Mouse (Mus musculus): ENCODE data around the gene Grip1. TPM values are rescaled to one million over a fixed set of nuclear protein-coding genes. Genes with fewer than 3 reads are reported as not detected.

The Grip1 gene
- polyA plus RNA-seq, 1 experiment from 2014 or later = 3.2 TPM

DNA sequence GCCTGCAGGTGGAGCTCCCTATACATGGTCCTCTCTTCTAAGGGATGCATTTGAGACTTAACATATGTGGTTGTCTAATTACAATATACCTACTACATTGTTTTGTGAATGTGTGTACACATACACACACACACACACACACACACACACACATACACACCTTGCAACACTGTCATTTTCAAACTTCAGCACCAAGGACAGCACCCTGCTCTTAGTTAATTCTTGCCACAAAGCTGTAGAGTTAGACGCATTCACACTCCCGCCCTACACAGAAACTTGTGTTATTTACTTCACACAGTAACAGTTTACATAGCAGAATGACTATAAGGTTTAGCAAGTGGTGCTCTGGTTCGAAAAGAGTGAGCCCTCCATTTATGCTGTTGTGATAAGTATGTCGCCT is 251.7 kb downstream of the Grip1 start:
- H3K27me3 ChIP-seq (replicated peaks; ENCODE audit: control insufficient read depth, insufficient read depth, low read length) = no peaks in the 10 kb centered on the region
- ATAC-seq (replicated peaks; ENCODE audit: low FRiP score, low TSS enrichment, low read depth) = no peak
- H3K4me2 ChIP-seq (ENCODE audit: low read length) = no peak overlapping the region
- H3K4me3 ChIP-seq (ENCODE audit: low read depth, low read length) = no peak overlapping the region
- no peak overlapping the region for H3K27ac ChIP-seq (ENCODE audit: low read depth)
- H3K36me3 ChIP-seq (ENCODE audit: control insufficient read depth, insufficient read depth, low read length) = no peaks in the 10 kb centered on the region
- DNase-seq (ENCODE audit: low spot score) = peak; percentile 67
- no peaks in the 10 kb centered on the region for H3K9me3 ChIP-seq (ENCODE audit: control insufficient read depth, low read length)
- H3K9ac ChIP-seq (ENCODE audit: low read length) = no peak overlapping the region
- no peaks in the 10 kb centered on the region for H3K4me1 ChIP-seq (replicated peaks; ENCODE audit: control insufficient read depth, insufficient read depth, low read length)
- 50% methylated on average over 4 of the region's 4 CpGs for WGBS

DNA sequence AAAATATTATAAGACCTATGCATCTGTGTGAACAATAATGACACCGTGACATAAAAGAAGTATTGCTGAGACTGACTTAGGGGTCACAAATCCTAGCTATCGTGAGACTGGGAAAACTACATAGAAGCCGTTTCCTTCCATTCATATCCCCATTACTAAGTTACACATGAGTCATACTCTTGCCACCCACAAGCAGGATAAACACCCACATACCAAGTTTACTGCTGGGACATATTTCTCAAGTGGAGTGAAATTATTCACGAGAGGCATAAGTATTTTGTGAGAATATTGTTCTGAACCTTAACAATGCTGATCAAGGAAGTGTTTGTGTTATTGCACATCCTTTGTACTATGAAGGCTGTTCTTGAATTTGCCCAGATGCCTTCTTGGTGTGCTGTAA is 252.7 kb downstream of the Grip1 start:
- H3K9me3 ChIP-seq (ENCODE audit: control insufficient read depth, low read length) = no peaks in the 10 kb centered on the region
- no peak for DNase-seq (ENCODE audit: low spot score)
- H3K9ac ChIP-seq (ENCODE audit: low read length) = no peak overlapping the region
- no peak overlapping the region for H3K4me3 ChIP-seq (ENCODE audit: low read depth, low read length)
- no peaks in the 10 kb centered on the region for H3K36me3 ChIP-seq (ENCODE audit: control insufficient read depth, insufficient read depth, low read length)
- no peak for ATAC-seq (replicated peaks; ENCODE audit: low FRiP score, low TSS enrichment, low read depth)
- no peak overlapping the region for H3K4me2 ChIP-seq (ENCODE audit: low read length)
- no peak overlapping the region for H3K27ac ChIP-seq (ENCODE audit: low read depth)
- no peaks in the 10 kb centered on the region for H3K4me1 ChIP-seq (replicated peaks; ENCODE audit: control insufficient read depth, insufficient read depth, low read length)
- H3K27me3 ChIP-seq (replicated peaks; ENCODE audit: control insufficient read depth, insufficient read depth, low read length) = no peaks in the 10 kb centered on the region
- 82% methylated on average over 4 of the region's 4 CpGs for WGBS

- Histone ChIP-seq H3K4me3 (ENCODE audit: low read depth, low read length) (no peak overlapping the region), H3K4me1 (replicated peaks; ENCODE audit: control insufficient read depth, insufficient read depth, low read length) (no peaks in the 10 kb centered on the region), H3K27ac (ENCODE audit: low read depth) (no peak overlapping the region)
Measured at GRCm38 (mm10) chr10:119706983-119707382, 253.4 kb downstream of the Grip1 start.

GRCm38 (mm10) chr10:119721887-119722286 is 268.3 kb downstream of the Grip1 start:
- Histone ChIP-seq H3K36me3 (ENCODE audit: control insufficient read depth, insufficient read depth, low read length) (no peaks in the 10 kb centered on the region), H3K9me3 (ENCODE audit: control insufficient read depth, low read length) (no peaks in the 10 kb centered on the region), H3K9ac (ENCODE audit: low read length) (no peak overlapping the region), H3K4me3 (ENCODE audit: low read depth, low read length) (no peak overlapping the region), H3K27me3 (replicated peaks; ENCODE audit: control insufficient read depth, insufficient read depth, low read length) (no peaks in the 10 kb centered on the region), H3K4me2 (ENCODE audit: low read length) (no peak overlapping the region), H3K27ac (ENCODE audit: low read depth) (no peak overlapping the region), H3K4me1 (replicated peaks; ENCODE audit: control insufficient read depth, insufficient read depth, low read length) (no peaks in the 10 kb centered on the region; the same call in 1 of the 2 replicates)
- WGBS = 49% methylated on average over 3 of the region's 3 CpGs
- DNase-seq (ENCODE audit: low spot score) = no peak
- no peak for ATAC-seq (replicated peaks; ENCODE audit: low FRiP score, low TSS enrichment, low read depth)

More at GRCm38 (mm10) chr10:119706983-119707382, 253.4 kb downstream of the Grip1 start:
- H3K36me3 ChIP-seq (ENCODE audit: control insufficient read depth, insufficient read depth, low read length) = no peaks in the 10 kb centered on the region
- no peak for DNase-seq (ENCODE audit: low spot score)
- H3K4me2 ChIP-seq (ENCODE audit: low read length) = no peak overlapping the region
- WGBS = 92% methylated on average over 10 of the region's 10 CpGs
- ATAC-seq (replicated peaks; ENCODE audit: low FRiP score, low TSS enrichment, low read depth) = no peak
- no peaks in the 10 kb centered on the region for H3K27me3 ChIP-seq (replicated peaks; ENCODE audit: control insufficient read depth, insufficient read depth, low read length)
- H3K9me3 ChIP-seq (ENCODE audit: control insufficient read depth, low read length) = no peaks in the 10 kb centered on the region
- no peak overlapping the region for H3K9ac ChIP-seq (ENCODE audit: low read length)

- DNase-seq (ENCODE audit: low spot score) = no peak
- H3K4me1 ChIP-seq (replicated peaks; ENCODE audit: control insufficient read depth, insufficient read depth, low read length) = no peaks in the 10 kb centered on the region; the same call in 1 of the 2 replicates
- no peak for ATAC-seq (replicated peaks; ENCODE audit: low FRiP score, low TSS enrichment, low read depth)
Measured at GRCm38 (mm10) chr10:119722471-119722870, 268.8 kb downstream of the Grip1 start.

DNA sequence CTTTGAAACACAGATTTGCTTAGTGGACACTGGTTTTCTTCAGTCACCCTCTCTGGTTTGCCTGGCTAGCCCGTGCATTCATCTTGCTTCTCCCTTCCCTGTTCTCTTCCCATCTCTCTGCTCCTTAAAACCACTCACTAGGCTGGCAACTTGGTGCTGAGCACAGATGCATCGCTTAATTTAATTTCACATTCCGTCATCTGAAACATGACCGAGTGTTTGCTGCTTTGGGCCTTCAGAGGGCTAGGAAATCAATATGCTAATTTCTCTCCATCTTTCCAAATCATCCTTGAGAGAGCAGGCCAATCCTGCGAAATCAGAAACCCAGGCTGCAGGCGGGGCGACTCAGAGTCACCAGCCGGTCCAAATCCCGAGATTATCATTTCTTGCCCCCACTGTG is 270.0 kb downstream of the Grip1 start:
- DNase-seq (ENCODE audit: low spot score) (no peak), ATAC-seq (replicated peaks; ENCODE audit: low FRiP score, low TSS enrichment, low read depth) (no peak)
- Histone ChIP-seq H3K27me3 (replicated peaks; ENCODE audit: control insufficient read depth, insufficient read depth, low read length) (no peaks in the 10 kb centered on the region), H3K9ac (ENCODE audit: low read length) (no peak overlapping the region), H3K4me2 (ENCODE audit: low read length) (no peak overlapping the region), H3K36me3 (ENCODE audit: control insufficient read depth, insufficient read depth, low read length) (no peaks in the 10 kb centered on the region), H3K9me3 (ENCODE audit: control insufficient read depth, low read length) (no peaks in the 10 kb centered on the region), H3K4me3 (ENCODE audit: low read depth, low read length) (no peak overlapping the region), H3K27ac (ENCODE audit: low read depth) (no peak overlapping the region), H3K4me1 (replicated peaks; ENCODE audit: control insufficient read depth, insufficient read depth, low read length) (no peaks in the 10 kb centered on the region; the same call in 1 of the 2 replicates)
- WGBS = 73% methylated on average over 9 of the region's 9 CpGs

More at GRCm38 (mm10) chr10:119722471-119722870, 268.8 kb downstream of the Grip1 start:
- Histone ChIP-seq H3K9ac (ENCODE audit: low read length) (no peak overlapping the region), H3K27me3 (replicated peaks; ENCODE audit: control insufficient read depth, insufficient read depth, low read length) (no peaks in the 10 kb centered on the region), H3K36me3 (ENCODE audit: control insufficient read depth, insufficient read depth, low read length) (no peaks in the 10 kb centered on the region), H3K9me3 (ENCODE audit: control insufficient read depth, low read length) (no peaks in the 10 kb centered on the region), H3K4me2 (ENCODE audit: low read length) (no peak overlapping the region), H3K27ac (ENCODE audit: low read depth) (no peak overlapping the region), H3K4me3 (ENCODE audit: low read depth, low read length) (no peak overlapping the region)
- WGBS = 33% methylated on average over 2 of the region's 2 CpGs

DNA sequence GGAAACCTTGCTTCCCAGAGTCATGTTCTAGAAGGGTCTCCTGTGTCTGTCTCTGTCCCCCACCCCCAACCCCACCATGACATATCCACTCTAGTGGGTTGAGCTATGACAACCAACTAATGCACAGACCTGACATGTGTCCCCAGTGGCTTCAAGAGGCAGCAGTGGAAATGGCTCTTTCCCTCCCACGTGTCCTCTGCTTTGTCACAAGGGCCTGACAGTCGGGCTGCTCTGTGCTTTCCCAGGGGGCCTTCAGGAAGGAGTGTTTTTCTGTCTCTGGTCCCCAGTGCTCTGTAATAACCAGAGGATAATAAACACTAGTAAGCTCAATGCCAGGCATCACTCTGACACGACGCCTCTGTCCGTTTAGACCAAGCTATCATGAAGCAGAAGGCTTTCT is 271.7 kb downstream of the Grip1 start:
- no peak overlapping the region for H3K4me3 ChIP-seq (ENCODE audit: low read depth, low read length)
- H3K9me3 ChIP-seq (ENCODE audit: control insufficient read depth, low read length) = no peaks in the 10 kb centered on the region
- no peaks in the 10 kb centered on the region for H3K36me3 ChIP-seq (ENCODE audit: control insufficient read depth, insufficient read depth, low read length)
- no peak overlapping the region for H3K4me2 ChIP-seq (ENCODE audit: low read length)
- H3K4me1 ChIP-seq (replicated peaks; ENCODE audit: control insufficient read depth, insufficient read depth, low read length) = peaks cover 6% of the 10 kb centered on the region
- ATAC-seq (replicated peaks; ENCODE audit: low FRiP score, low TSS enrichment, low read depth) (no peak), DNase-seq (ENCODE audit: low spot score) (no peak)
- 56% methylated on average over 5 of the region's 5 CpGs for whole genome bisulfite sequencing
- H3K27ac ChIP-seq (ENCODE audit: low read depth) = no peak overlapping the region
- no peak overlapping the region for H3K9ac ChIP-seq (ENCODE audit: low read length)
- no peaks in the 10 kb centered on the region for H3K27me3 ChIP-seq (replicated peaks; ENCODE audit: control insufficient read depth, insufficient read depth, low read length)

DNA sequence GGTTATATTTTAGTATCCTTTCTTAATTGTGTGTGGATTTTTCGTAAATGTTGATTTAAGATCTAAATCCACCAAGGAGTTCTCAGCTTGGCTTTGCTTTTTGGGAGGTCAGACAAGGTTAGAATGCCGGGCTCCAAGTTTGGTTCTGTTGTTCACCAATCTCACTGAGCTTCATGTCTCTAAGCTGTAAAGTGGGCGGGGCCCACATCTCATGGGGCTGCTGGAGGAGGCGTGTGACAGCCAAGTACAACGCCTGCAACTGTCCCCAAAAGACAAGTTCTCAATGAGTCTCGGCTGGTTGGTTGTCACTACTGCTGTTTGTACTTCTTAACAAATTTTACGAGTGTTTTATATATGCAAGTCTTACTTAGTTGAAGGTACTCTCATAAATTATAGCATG is 272.3 kb downstream of the Grip1 start:
- Histone ChIP-seq H3K9me3 (ENCODE audit: control insufficient read depth, low read length) (no peaks in the 10 kb centered on the region), H3K4me1 (replicated peaks; ENCODE audit: control insufficient read depth, insufficient read depth, low read length) (peaks cover 6% of the 10 kb centered on the region), H3K9ac (ENCODE audit: low read length) (no peak overlapping the region), H3K4me3 (ENCODE audit: low read depth, low read length) (no peak overlapping the region), H3K27me3 (replicated peaks; ENCODE audit: control insufficient read depth, insufficient read depth, low read length) (no peaks in the 10 kb centered on the region), H3K36me3 (ENCODE audit: control insufficient read depth, insufficient read depth, low read length) (no peaks in the 10 kb centered on the region), H3K27ac (ENCODE audit: low read depth) (no peak overlapping the region), H3K4me2 (ENCODE audit: low read length) (no peak overlapping the region)
- no peak for DNase-seq (ENCODE audit: low spot score)
- 74% methylated on average over 7 of the region's 7 CpGs for WGBS
- no peak for ATAC-seq (replicated peaks; ENCODE audit: low FRiP score, low TSS enrichment, low read depth)

DNA sequence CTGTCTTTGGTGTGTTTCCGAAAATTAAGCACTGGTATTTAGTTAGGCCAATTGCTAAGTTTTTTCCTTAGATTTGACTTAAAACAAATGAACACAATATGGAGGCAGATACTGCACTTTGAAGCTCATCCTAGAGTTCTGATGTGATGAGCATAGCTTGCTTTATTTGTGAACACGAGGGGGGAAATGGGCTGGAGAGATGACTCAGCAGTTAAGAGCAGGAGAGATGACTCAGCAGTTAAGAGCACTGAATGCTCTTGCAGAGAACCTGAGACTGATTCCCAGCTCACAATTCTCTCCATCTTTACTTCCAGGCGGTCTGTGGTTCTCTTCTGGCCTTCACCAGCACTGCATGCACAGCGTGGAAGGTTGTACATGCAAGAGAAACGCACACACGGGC is 273.3 kb downstream of the Grip1 start:
- Histone ChIP-seq H3K27ac (ENCODE audit: low read depth) (no peak overlapping the region), H3K4me3 (ENCODE audit: low read depth, low read length) (no peak overlapping the region), H3K4me2 (ENCODE audit: low read length) (no peak overlapping the region), H3K9ac (ENCODE audit: low read length) (no peak overlapping the region), H3K36me3 (ENCODE audit: control insufficient read depth, insufficient read depth, low read length) (no peaks in the 10 kb centered on the region), H3K9me3 (ENCODE audit: control insufficient read depth, low read length) (no peaks in the 10 kb centered on the region), H3K27me3 (replicated peaks; ENCODE audit: control insufficient read depth, insufficient read depth, low read length) (no peaks in the 10 kb centered on the region), H3K4me1 (replicated peaks; ENCODE audit: control insufficient read depth, insufficient read depth, low read length) (peaks cover 6% of the 10 kb centered on the region)
- WGBS = 87% methylated on average over 6 of the region's 6 CpGs
- ATAC-seq (replicated peaks; ENCODE audit: low FRiP score, low TSS enrichment, low read depth) = no peak
- DNase-seq (ENCODE audit: low spot score) = no peak

Measured in intestine, embryonic 14.5 days (tissue).